Mouse (Mus musculus) lung, postnatal 0 days (tissue): ENCODE data around the gene Poln.

Source experiments
- CTCF ChIP-seq: IDR thresholded peaks from 2 replicates; pipeline ENCODE4 v1.5.1; 2016; ENCODE audit warnings: antibody characterized with exemption, mild to moderate bottlenecking
- EP300 ChIP-seq: IDR thresholded peaks from 2 replicates; pipeline ENCODE4 v1.6.1; 2016; ENCODE audit warnings: antibody characterized with exemption, mild to moderate bottlenecking, control low read depth

GRCm38 (mm10) chr5:33997829-33998504 is 171.3 kb downstream of the Poln start:
- no peak for TF ChIP-seq CTCF
- TF ChIP-seq EP300, result no peak
